Mouse (Mus musculus): ENCODE results near the gene Arpc3. TPM values are rescaled to one million over a fixed set of nuclear protein-coding genes. Genes with fewer than 3 reads are reported as not detected.
A peak's percentile ranks its signal among the peaks of the same experiment; 100 is the strongest.
"Not testable (repeated sequence)": the region's sequence is repeated elsewhere in the genome, so short reads cannot be mapped to it uniquely, and the experiment has no call there.

Arpc3 gene
- polyA plus RNA-seq, 1 experiment from 2014 or later, result 173 TPM

- no peak for ATAC-seq (ENCODE audit: low FRiP score)
- H3K27me3 ChIP-seq, result no peaks in the 10 kb centered on the region
- no peak overlapping the region for H3K27ac ChIP-seq
- peaks cover 6% of the 10 kb centered on the region; the same call in 1 of the 2 replicates for H3K4me1 ChIP-seq (replicated peaks)
- WGBS, result 87% methylated on average over 5 of the region's 5 CpGs
- no peaks in the 10 kb centered on the region for H3K9me3 ChIP-seq
- no peak overlapping the region for H3K4me2 ChIP-seq
- no peak overlapping the region for H3K4me3 ChIP-seq
- H3K9ac ChIP-seq, result no peak overlapping the region
- peaks cover 63% of the 10 kb centered on the region for H3K36me3 ChIP-seq
Observed at GRCm38 (mm10) chr5:122448869-122449268, 57.2 kb downstream of the Arpc3 start.

- Histone ChIP-seq H3K4me2 (no peak overlapping the region), H3K4me1 (replicated peaks) (peaks cover 6% of the 10 kb centered on the region; the same call in 1 of the 2 replicates), H3K27ac (no peak overlapping the region), H3K36me3 (peaks cover 63% of the 10 kb centered on the region), H3K9me3 (no peaks in the 10 kb centered on the region), H3K9ac (no peak overlapping the region), H3K27me3 (no peaks in the 10 kb centered on the region), H3K4me3 (no peak overlapping the region)
- WGBS, result 29% methylated on average over 7 of the region's 7 CpGs
- no peak for ATAC-seq (ENCODE audit: low FRiP score)
Observed at GRCm38 (mm10) chr5:122449946-122450345, 58.3 kb downstream of the Arpc3 start.

GRCm38 (mm10) chr5:122450913-122451317, 59.2 kb downstream of the Arpc3 start:
- H3K27ac ChIP-seq, result peak overlapping the region; percentile 20; the same call in 1 of the 2 replicates
- no peaks in the 10 kb centered on the region for H3K9me3 ChIP-seq
- peaks cover 6% of the 10 kb centered on the region; the same call in 1 of the 2 replicates for H3K4me1 ChIP-seq (replicated peaks)
- H3K27me3 ChIP-seq, result no peaks in the 10 kb centered on the region
- peaks cover 63% of the 10 kb centered on the region for H3K36me3 ChIP-seq
- WGBS, result 69% methylated on average over 5 of the region's 5 CpGs
- H3K4me3 ChIP-seq, result no peak overlapping the region
- H3K9ac ChIP-seq, result no peak overlapping the region
- no peak overlapping the region for H3K4me2 ChIP-seq
- no peak for ATAC-seq (ENCODE audit: low FRiP score)

- H3K4me1 ChIP-seq (replicated peaks), result peaks cover 6% of the 10 kb centered on the region; the same call in 1 of the 2 replicates
- H3K9ac ChIP-seq, result no peak overlapping the region
- H3K4me3 ChIP-seq, result no peak overlapping the region
- H3K9me3 ChIP-seq, result no peaks in the 10 kb centered on the region
- peaks cover 62% of the 10 kb centered on the region for H3K36me3 ChIP-seq
- no peaks in the 10 kb centered on the region for H3K27me3 ChIP-seq
- peak overlapping the region; percentile 20; the same call in 1 of the 2 replicates for H3K27ac ChIP-seq
- WGBS, result 91% methylated on average over 5 of the region's 5 CpGs
- no peak for ATAC-seq (ENCODE audit: low FRiP score)
- H3K4me2 ChIP-seq, result no peak overlapping the region
Observed at GRCm38 (mm10) chr5:122451324-122451723, 59.6 kb downstream of the Arpc3 start.

- no peak overlapping the region for H3K9ac ChIP-seq
- H3K27ac ChIP-seq, result no peak overlapping the region; the same call in 1 of the 2 replicates
- H3K27me3 ChIP-seq, result no peaks in the 10 kb centered on the region
- no peak for ATAC-seq (ENCODE audit: low FRiP score)
- peaks cover 65% of the 10 kb centered on the region for H3K36me3 ChIP-seq
- whole genome bisulfite sequencing, result 81% methylated on average over 7 of the region's 7 CpGs
- H3K4me3 ChIP-seq, result no peak overlapping the region
- no peak overlapping the region for H3K4me2 ChIP-seq
- no peaks in the 10 kb centered on the region for H3K9me3 ChIP-seq
- peaks cover 6% of the 10 kb centered on the region; the same call in 1 of the 2 replicates for H3K4me1 ChIP-seq (replicated peaks)
Observed at GRCm38 (mm10) chr5:122452194-122452593, 60.5 kb downstream of the Arpc3 start.

GRCm38 (mm10) chr5:122453188-122453587, 61.5 kb downstream of the Arpc3 start:
- Histone ChIP-seq H3K9ac (no peak overlapping the region), H3K27me3 (no peaks in the 10 kb centered on the region), H3K4me1 (replicated peaks) (peaks cover 6% of the 10 kb centered on the region; the same call in 1 of the 2 replicates), H3K4me2 (no peak overlapping the region), H3K36me3 (peaks cover 72% of the 10 kb centered on the region), H3K9me3 (no peaks in the 10 kb centered on the region), H3K4me3 (no peak overlapping the region), H3K27ac (no peak overlapping the region)
- no peak for ATAC-seq (ENCODE audit: low FRiP score)
- 76% methylated on average over 6 of the region's 6 CpGs for WGBS

GRCm38 (mm10) chr5:122454442-122454841, 62.8 kb downstream of the Arpc3 start:
- Histone ChIP-seq H3K9me3 (no peaks in the 10 kb centered on the region), H3K27me3 (no peaks in the 10 kb centered on the region), H3K9ac (no peak overlapping the region), H3K4me1 (replicated peaks) (peaks cover 6% of the 10 kb centered on the region; the same call in 1 of the 2 replicates), H3K36me3 (peaks cover 79% of the 10 kb centered on the region), H3K4me3 (no peak overlapping the region), H3K27ac (peak overlapping the region; percentile 35; the same call in 1 of the 2 replicates), H3K4me2 (no peak overlapping the region)
- no peak for ATAC-seq (ENCODE audit: low FRiP score)
- 90% methylated on average over 4 of the region's 4 CpGs for WGBS

- no peak overlapping the region for H3K4me2 ChIP-seq
- H3K9me3 ChIP-seq, result no peaks in the 10 kb centered on the region
- H3K27ac ChIP-seq, result 0 out of 2 replicates have a peak overlapping the region, but pooled peaks have one; percentile 35
- H3K27me3 ChIP-seq, result no peaks in the 10 kb centered on the region
- no peak for ATAC-seq (ENCODE audit: low FRiP score)
- peaks cover 83% of the 10 kb centered on the region for H3K36me3 ChIP-seq
- no peak overlapping the region for H3K4me3 ChIP-seq
- no peak overlapping the region for H3K9ac ChIP-seq
- WGBS, result 95% methylated on average over 3 of the region's 3 CpGs
- peaks cover 2% of the 10 kb centered on the region; the same call in 1 of the 2 replicates for H3K4me1 ChIP-seq (replicated peaks)
Observed at GRCm38 (mm10) chr5:122454883-122455282, 63.2 kb downstream of the Arpc3 start.

- H3K27ac ChIP-seq, result no peak overlapping the region
- no peaks in the 10 kb centered on the region for H3K27me3 ChIP-seq
- H3K4me2 ChIP-seq, result no peak overlapping the region
- H3K9ac ChIP-seq, result no peak overlapping the region
- no peak overlapping the region for H3K4me3 ChIP-seq
- peaks cover 90% of the 10 kb centered on the region for H3K36me3 ChIP-seq
- H3K9me3 ChIP-seq, result no peaks in the 10 kb centered on the region
- H3K4me1 ChIP-seq (replicated peaks), result no peaks in the 10 kb centered on the region
- WGBS, result 91% methylated on average over 3 of the region's 3 CpGs
- no peak for ATAC-seq (ENCODE audit: low FRiP score)
Observed at GRCm38 (mm10) chr5:122455584-122455983, 63.9 kb downstream of the Arpc3 start.

GRCm38 (mm10) chr5:122457054-122457453, 65.4 kb downstream of the Arpc3 start:
- ATAC-seq (ENCODE audit: low FRiP score), result not testable (repeated sequence)

GRCm38 (mm10) chr5:122458066-122458465, 66.4 kb downstream of the Arpc3 start:
- H3K27me3 ChIP-seq, result no peaks in the 10 kb centered on the region
- H3K36me3 ChIP-seq, result peaks cover 99% of the 10 kb centered on the region
- WGBS, result 94% methylated on average over 4 of the region's 4 CpGs
- H3K9me3 ChIP-seq, result no peaks in the 10 kb centered on the region
- no peak for ATAC-seq (ENCODE audit: low FRiP score)
- no peak overlapping the region for H3K4me3 ChIP-seq
- H3K9ac ChIP-seq, result no peak overlapping the region
- no peaks in the 10 kb centered on the region for H3K4me1 ChIP-seq (replicated peaks)
- no peak overlapping the region for H3K27ac ChIP-seq
- H3K4me2 ChIP-seq, result no peak overlapping the region

More at GRCm38 (mm10) chr5:122457054-122457453, 65.4 kb downstream of the Arpc3 start:
- not testable (repeated sequence) for H3K4me1 ChIP-seq (replicated peaks); H3K4me2 ChIP-seq; H3K27me3 ChIP-seq; H3K4me3 ChIP-seq; H3K27ac ChIP-seq; H3K9ac ChIP-seq; H3K9me3 ChIP-seq
- 89% methylated on average over 9 of the region's 9 CpGs for WGBS
- H3K36me3 ChIP-seq, result peaks cover 99% of the 10 kb centered on the region

GRCm38 (mm10) chr5:122459335-122459734, 67.7 kb downstream of the Arpc3 start:
- ATAC-seq (ENCODE audit: low FRiP score), result no peak

GRCm38 (mm10) chr5:122460656-122461055, 69.0 kb downstream of the Arpc3 start:
- Histone ChIP-seq H3K9ac (no peak overlapping the region), H3K4me1 (replicated peaks) (no peaks in the 10 kb centered on the region), H3K4me2 (no peak overlapping the region), H3K4me3 (no peak overlapping the region), H3K36me3 (peaks cover 99% of the 10 kb centered on the region), H3K9me3 (no peaks in the 10 kb centered on the region), H3K27ac (no peak overlapping the region), H3K27me3 (no peaks in the 10 kb centered on the region)
- ATAC-seq (ENCODE audit: low FRiP score), result no peak
- WGBS, result 81% methylated on average over 11 of the region's 11 CpGs

More at GRCm38 (mm10) chr5:122459335-122459734, 67.7 kb downstream of the Arpc3 start:
- Histone ChIP-seq H3K4me3 (no peak overlapping the region), H3K4me2 (no peak overlapping the region), H3K9ac (no peak overlapping the region), H3K27me3 (no peaks in the 10 kb centered on the region), H3K4me1 (replicated peaks) (no peaks in the 10 kb centered on the region), H3K36me3 (peaks cover 99% of the 10 kb centered on the region), H3K9me3 (no peaks in the 10 kb centered on the region), H3K27ac (no peak overlapping the region)
- WGBS, result 97% methylated on average over 5 of the region's 5 CpGs

Data from hindbrain, embryonic 13.5 days (tissue).